Mouse (Mus musculus) cortical plate, adult 2 months (tissue): Measurements from ENCODE around the gene Fndc5.

Source experiments
- CTCF ChIP-seq: fragments of 200-500 bp; IDR thresholded peaks from 2 replicates; pipeline ENCODE4 v1.5.1; 2011; ENCODE audit warnings: mild to moderate bottlenecking, control low read depth, low read length; ENCODE audit not compliant: insufficient read depth; ENCODE audit errors: extremely low read depth
- POLR2A ChIP-seq: fragments of 200-500 bp; IDR thresholded peaks from 2 replicates; pipeline ENCODE4 v1.6.1; 2011; ENCODE audit warnings: mild to moderate bottlenecking, low read length, control low read depth; ENCODE audit not compliant: insufficient read depth; ENCODE audit errors: extremely low read depth

DNA sequence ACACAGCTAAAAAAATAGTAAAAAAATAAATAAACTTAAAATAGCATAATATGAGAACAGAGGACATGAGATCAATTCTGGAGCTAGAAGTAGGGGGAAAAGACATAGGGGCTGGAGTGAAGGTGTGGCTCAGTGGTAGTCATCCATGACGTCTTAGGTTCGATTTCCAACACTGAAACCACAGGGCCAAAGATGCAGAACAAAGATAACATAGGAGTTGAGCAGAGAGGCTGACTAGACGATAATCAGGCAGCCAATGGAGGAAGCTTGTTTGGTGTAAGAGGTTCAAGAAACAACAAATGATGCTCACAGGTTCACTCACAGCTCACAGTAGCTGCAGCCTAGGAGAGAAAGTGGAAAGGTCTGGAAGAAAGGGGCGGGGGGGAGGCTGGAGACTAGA lies 4.0 kb downstream of the Fndc5 start:
- TF ChIP-seq POLR2A: no peak
- no peak for TF ChIP-seq CTCF
